Mouse (Mus musculus): ENCODE measurements around the gene Mvp. TPM values are rescaled to one million over a fixed set of nuclear protein-coding genes. Genes with fewer than 3 reads are reported as not detected.

Mvp gene
- total and polyA plus RNA-seq, 3 experiments = 115 to 172 (median 145) TPM

- no peak for DNase-seq
Measured at GRCm38 (mm10) chr7:126988816-126989215, 25.6 kb downstream of the Mvp start.

GRCm38 (mm10) chr7:126986319-126986718, 28.1 kb downstream of the Mvp start:
- DNase-seq = peak; percentile 36

GRCm38 (mm10) chr7:126984667-126985444, 29.6 kb downstream of the Mvp start:
- DNase-seq = no peak

GRCm38 (mm10) chr7:126983113-126983512, 31.3 kb downstream of the Mvp start:
- DNase-seq = no peak

- DNase-seq = no peak
Measured at GRCm38 (mm10) chr7:126982054-126982453, 32.4 kb downstream of the Mvp start.

GRCm38 (mm10) chr7:126981601-126982000, 32.8 kb downstream of the Mvp start:
- DNase-seq = no peak

GRCm38 (mm10) chr7:126978841-126979240, 35.6 kb downstream of the Mvp start:
- no peak for DNase-seq

GRCm38 (mm10) chr7:126976878-126977459, 37.5 kb downstream of the Mvp start:
- DNase-seq = peak; percentile 39

- DNase-seq = peak; percentile 96
Measured at GRCm38 (mm10) chr7:126975950-126976866, 38.2 kb downstream of the Mvp start, which contains the start of gene Cdiptos. TSS of gene Cdiptos (minus strand) at chr7:126976098.

- DNase-seq = no peak
Measured at GRCm38 (mm10) chr7:126975893-126975949, 38.7 kb downstream of the Mvp start, which contains the start of gene Cdipt. TSS of gene Cdipt (plus strand) at chr7:126975914.

GRCm38 (mm10) chr7:126975493-126975892, 38.9 kb downstream of the Mvp start:
- no peak for DNase-seq

GRCm38 (mm10) chr7:126967361-126967760, 47.1 kb downstream of the Mvp start:
- DNase-seq = peak; percentile 79

GRCm38 (mm10) chr7:126965568-126965967, 48.9 kb downstream of the Mvp start:
- no peak for DNase-seq

- peak; percentile 52 for DNase-seq
Measured at GRCm38 (mm10) chr7:126963548-126964286, 50.7 kb downstream of the Mvp start.

- no peak for DNase-seq
Measured at GRCm38 (mm10) chr7:126961965-126962364, 52.5 kb downstream of the Mvp start.

- DNase-seq = no peak
Measured at GRCm38 (mm10) chr7:126961095-126961494, 53.3 kb downstream of the Mvp start.

GRCm38 (mm10) chr7:126959780-126960179, 54.6 kb downstream of the Mvp start:
- DNase-seq = no peak

- DNase-seq = no peak
Measured at GRCm38 (mm10) chr7:126955125-126955524, 59.3 kb downstream of the Mvp start.

GRCm38 (mm10) chr7:126952646-126953045, 61.8 kb downstream of the Mvp start:
- DNase-seq = no peak

GRCm38 (mm10) chr7:126951741-126952140, 62.7 kb downstream of the Mvp start:
- DNase-seq = no peak

- no peak for DNase-seq
Measured at GRCm38 (mm10) chr7:126950647-126951615, 63.5 kb downstream of the Mvp start.
